Mouse (Mus musculus) E14TG2a.4 (cell line): ENCODE results near the gene Nup214.

Source experiments
- CTCF ChIP-seq: conservative IDR thresholded peaks from 2 replicates; pipeline ENCODE4 v1.5.1; 2014; ENCODE audit warnings: low read length
- POU5F1 ChIP-seq: IDR thresholded peaks from 2 replicates; pipeline ENCODE4 v1.6.1; 2014; ENCODE audit warnings: low read length, borderline replicate concordance

DNA sequence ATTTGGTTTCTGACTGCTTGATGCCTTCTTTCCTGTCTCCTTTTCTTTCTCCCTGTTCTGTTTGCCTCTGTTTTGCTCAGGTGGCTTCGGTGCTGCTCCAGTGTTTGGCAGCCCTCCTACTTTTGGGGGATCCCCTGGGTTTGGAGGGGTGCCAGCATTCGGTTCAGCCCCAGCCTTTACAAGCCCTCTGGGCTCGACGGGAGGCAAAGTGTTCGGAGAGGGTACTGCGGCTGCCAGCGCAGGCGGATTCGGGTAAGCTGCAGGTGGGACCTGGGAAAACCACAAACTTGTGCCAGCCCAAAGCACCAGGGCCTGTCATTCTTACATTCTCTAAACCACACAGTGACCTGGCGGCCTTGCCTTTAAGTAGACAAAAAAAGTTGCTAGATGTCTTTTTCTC is 73.1 kb downstream of the Nup214 start:
- TF ChIP-seq CTCF, result no peak
- TF ChIP-seq POU5F1, result no peak
